31 mouse cellular contexts compared by ENCODE assay signal in the genomic region with DNA sequence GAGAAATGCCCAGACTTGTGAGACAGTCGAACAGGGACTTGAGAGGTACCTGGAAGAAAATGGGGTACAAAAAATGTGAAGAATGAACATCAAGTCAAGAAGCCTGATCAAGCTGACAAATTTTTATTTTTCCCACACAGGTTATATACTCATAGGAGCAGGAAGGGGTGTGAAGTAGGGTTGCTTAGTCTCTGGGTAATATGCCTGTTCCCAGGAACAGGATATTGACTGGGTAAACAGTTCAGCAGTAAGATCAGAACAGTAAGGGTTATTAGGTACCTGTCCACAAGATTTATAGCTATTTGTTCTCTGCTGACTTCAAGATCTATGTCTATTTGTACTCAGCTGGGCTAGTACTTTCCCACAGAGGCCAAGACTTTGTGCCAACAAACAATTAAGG. TPM values are rescaled to one million over a fixed set of nuclear protein-coding genes. Genes with fewer than 3 reads are reported as not detected.
"Had no signal": no experiment of that assay in that cellular context is flagged by ENCODE, and none has a peak within 500 bp of the region (broad histone marks: within the 10 kb centered on the region; RNA-seq: fewer than 3 reads in every experiment).

No protein-coding gene starts in this region.

RNA-seq across cellular contexts. Expression of gene Ceacam12, which starts 8.1 kb away (rescaled TPM):
- polyA plus RNA-seq: limb, embryonic 10.5 days; limb, embryonic 11.5 days; limb, embryonic 12.5 days; limb, embryonic 13.5 days; limb, embryonic 14.5 days; limb, embryonic 15.5 days; liver, adult 2 months; liver, embryonic 11.5 days; liver, embryonic 12.5 days; liver, embryonic 13.5 days; liver, embryonic 14.5 days; liver, embryonic 15.5 days; liver, embryonic 16.5 days; liver, postnatal 0 days; lung, adult 2 months; lung, embryonic 14.5 days; lung, embryonic 15.5 days; lung, embryonic 16.5 days; lung, postnatal 0 days; macrophage; midbrain, embryonic 10.5 days; midbrain, embryonic 11.5 days; midbrain, embryonic 12.5 days; midbrain, embryonic 13.5 days; midbrain, embryonic 14.5 days; midbrain, embryonic 15.5 days; midbrain, embryonic 16.5 days; midbrain, postnatal 0 days; myocyte; neural tube, embryonic 11.5 days; neural tube, embryonic 12.5 days had no signal
